Mouse (Mus musculus): ENCODE results near the gene Ccl2. TPM values are rescaled to one million over a fixed set of nuclear protein-coding genes. Genes with fewer than 3 reads are reported as not detected.

Gene Ccl2
- polyA plus RNA-seq (2015; fragmentation: Nextera tagmentation; extraction: Ambion mirVana), result 2.9 and 4.2 TPM in 2 replicates

- peaks cover 23% of the 10 kb centered on the region for H3K4me1 ChIP-seq
- peaks cover 6% of the 10 kb centered on the region; the same call in 1 of the 2 replicates for H3K27me3 ChIP-seq
- no peak within 1 kb of the TSS for H3K9ac ChIP-seq
- no peak within 1 kb of the TSS for H3K4me2 ChIP-seq
- no peaks in the 10 kb centered on the region for H3K9me3 ChIP-seq
- 33% methylated on average over 5 of the region's 5 CpGs for WGBS
- H3K36me3 ChIP-seq, result no peaks in the 10 kb centered on the region
- ATAC-seq (ENCODE audit: insufficient number of reproducible peaks, insufficient read depth, low FRiP score, low TSS enrichment, low read depth), result no peak
- no peak within 1 kb of the TSS for H3K4me3 ChIP-seq
- 0 out of 2 replicates have a peak within 1 kb of the TSS, but pooled peaks have one; percentile 33 for H3K27ac ChIP-seq
These were observed at the start of gene Ccl2 for GRCm38 (mm10) chr11:82035356-82035755. Ccl2 (plus strand) TSS chr11:82035571.

DNA sequence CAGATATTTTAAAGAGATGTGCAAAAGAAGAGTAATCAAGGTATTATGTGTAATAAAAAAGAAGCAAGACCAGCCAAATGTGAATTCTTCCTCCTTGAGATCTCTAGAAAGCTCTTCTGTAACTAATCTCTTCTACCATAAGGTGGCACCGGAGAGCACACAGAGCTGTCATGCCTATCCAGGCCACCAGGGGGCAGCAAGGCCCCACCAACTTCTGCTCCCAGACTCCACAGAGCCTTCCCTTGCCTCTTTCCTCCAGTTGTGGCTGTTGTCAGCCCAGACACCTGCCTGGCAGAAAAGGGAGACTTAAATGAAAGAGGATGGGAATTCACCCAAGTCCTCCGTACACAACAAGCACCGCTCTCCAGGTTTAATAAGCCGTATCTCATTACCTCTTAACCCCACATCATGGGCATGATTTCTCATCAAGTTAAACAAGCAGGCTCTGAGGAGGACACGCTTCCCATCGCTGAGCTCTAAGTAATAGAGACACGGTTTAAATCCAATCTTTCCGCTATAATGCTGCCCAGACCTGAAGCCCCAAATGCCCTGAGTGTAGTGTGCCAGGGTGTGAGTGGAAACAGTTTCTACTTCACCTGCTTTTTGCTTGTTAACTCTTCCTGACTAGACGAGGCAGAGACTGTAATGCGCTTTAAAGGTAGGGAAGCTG, 39.1 kb upstream of the Ccl2 start:
- H3K4me2 ChIP-seq, result no peak overlapping the region
- no peak overlapping the region for H3K4me3 ChIP-seq
- H3K27me3 ChIP-seq, result peaks cover 14% of the 10 kb centered on the region
- no peak overlapping the region for H3K9ac ChIP-seq
- WGBS, result 36% methylated on average over 10 of the region's 10 CpGs
- H3K9me3 ChIP-seq, result no peaks in the 10 kb centered on the region
- no peaks in the 10 kb centered on the region for H3K36me3 ChIP-seq
- H3K27ac ChIP-seq, result no peak overlapping the region
- peaks cover 10% of the 10 kb centered on the region for H3K4me1 ChIP-seq
- ATAC-seq (ENCODE audit: insufficient number of reproducible peaks, insufficient read depth, low FRiP score, low TSS enrichment, low read depth), result no peak

DNA sequence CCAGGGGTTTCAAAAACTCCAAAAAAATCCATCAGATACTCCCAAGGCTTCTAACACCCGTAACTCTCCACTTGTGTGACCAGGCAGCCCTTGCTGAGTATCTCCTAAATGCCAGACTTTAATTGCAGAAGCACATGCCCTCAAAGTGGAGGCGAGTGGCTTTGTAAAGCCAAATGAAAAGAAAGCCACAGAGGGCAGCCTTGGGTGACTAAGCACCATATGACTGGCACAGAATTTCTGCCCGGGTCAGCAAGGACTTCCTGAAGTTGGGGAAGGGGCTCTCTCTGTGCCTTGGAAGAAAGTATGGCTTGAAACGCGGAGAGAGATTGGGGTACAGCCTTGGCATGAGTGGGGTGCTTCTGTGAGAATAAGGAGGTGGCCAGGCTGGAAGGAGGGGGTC, 38.3 kb upstream of the Ccl2 start:
- Histone ChIP-seq H3K27me3 (peaks cover 14% of the 10 kb centered on the region), H3K4me3 (no peak overlapping the region), H3K9ac (no peak overlapping the region), H3K4me2 (no peak overlapping the region), H3K4me1 (peaks cover 10% of the 10 kb centered on the region), H3K27ac (no peak overlapping the region), H3K9me3 (no peaks in the 10 kb centered on the region), H3K36me3 (no peaks in the 10 kb centered on the region)
- no peak for ATAC-seq (ENCODE audit: insufficient number of reproducible peaks, insufficient read depth, low FRiP score, low TSS enrichment, low read depth)
- WGBS, result 87% methylated on average over 5 of the region's 5 CpGs

DNA sequence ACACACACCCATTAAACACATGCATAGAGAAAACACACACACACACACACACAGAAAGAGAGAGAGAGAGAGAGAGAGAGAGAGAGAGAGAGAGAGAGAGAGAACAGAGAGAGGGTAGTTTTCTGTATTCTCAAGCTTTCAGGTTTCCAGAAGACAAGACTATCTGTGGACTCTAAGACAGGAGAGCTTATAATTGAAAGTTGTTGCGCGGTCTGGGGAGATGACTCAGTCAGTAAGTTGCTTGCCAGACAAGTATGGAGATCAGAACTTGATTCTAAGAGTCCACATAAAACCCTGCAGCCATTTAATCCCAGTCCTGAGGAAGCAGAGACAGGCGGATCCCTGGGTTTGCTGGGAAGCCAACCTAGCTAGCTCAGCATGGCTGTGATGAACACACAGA, 36.7 kb upstream of the Ccl2 start:
- Histone ChIP-seq H3K4me2 (no peak overlapping the region), H3K4me1 (peaks cover 10% of the 10 kb centered on the region), H3K27me3 (peaks cover 14% of the 10 kb centered on the region), H3K36me3 (no peaks in the 10 kb centered on the region), H3K4me3 (no peak overlapping the region), H3K9me3 (no peaks in the 10 kb centered on the region), H3K27ac (no peak overlapping the region), H3K9ac (no peak overlapping the region)
- no peak for ATAC-seq (ENCODE audit: insufficient number of reproducible peaks, insufficient read depth, low FRiP score, low TSS enrichment, low read depth)
- WGBS, result 87% methylated on average over 3 of the region's 3 CpGs

- Histone ChIP-seq H3K9ac (no peak overlapping the region), H3K27ac (no peak overlapping the region), H3K36me3 (no peaks in the 10 kb centered on the region), H3K27me3 (peaks cover 14% of the 10 kb centered on the region), H3K9me3 (no peaks in the 10 kb centered on the region), H3K4me3 (no peak overlapping the region), H3K4me2 (no peak overlapping the region), H3K4me1 (peaks cover 10% of the 10 kb centered on the region)
- WGBS, result 83% methylated on average over 4 of the region's 4 CpGs
- ATAC-seq (ENCODE audit: insufficient number of reproducible peaks, insufficient read depth, low FRiP score, low TSS enrichment, low read depth), result no peak
These were observed 35.9 kb upstream of the Ccl2 start for GRCm38 (mm10) chr11:81999469-81999868.

DNA sequence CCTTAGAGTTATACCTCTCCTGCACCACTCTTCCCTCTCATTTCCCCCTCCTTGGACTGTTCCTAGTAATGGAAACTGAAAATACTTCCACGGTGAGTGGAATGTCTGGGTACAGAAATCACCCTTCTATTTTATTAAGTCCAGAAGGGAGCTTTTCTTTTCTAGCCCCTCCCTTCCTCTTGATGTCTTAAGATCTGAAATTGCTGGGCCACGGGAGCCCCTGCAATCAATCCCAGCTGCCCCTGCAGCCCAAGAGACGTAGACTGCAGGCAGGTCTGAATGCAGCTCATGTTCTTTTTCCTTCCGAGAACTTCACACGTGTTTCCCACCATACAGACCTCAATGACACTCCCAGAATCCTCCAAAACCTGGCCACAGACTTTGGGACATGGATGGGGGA, 34.8 kb upstream of the Ccl2 start:
- no peaks in the 10 kb centered on the region for H3K36me3 ChIP-seq
- no peaks in the 10 kb centered on the region for H3K9me3 ChIP-seq
- H3K4me1 ChIP-seq, result peaks cover 10% of the 10 kb centered on the region
- no peak overlapping the region for H3K4me2 ChIP-seq
- H3K9ac ChIP-seq, result no peak overlapping the region
- no peak overlapping the region for H3K27ac ChIP-seq
- 13% methylated on average over 5 of the region's 5 CpGs for WGBS
- peaks cover 14% of the 10 kb centered on the region for H3K27me3 ChIP-seq
- no peak for ATAC-seq (ENCODE audit: insufficient number of reproducible peaks, insufficient read depth, low FRiP score, low TSS enrichment, low read depth)
- no peak overlapping the region for H3K4me3 ChIP-seq

GRCm38 (mm10) chr11:82004810-82005209, 30.6 kb upstream of the Ccl2 start:
- no peak overlapping the region for H3K27ac ChIP-seq
- H3K9ac ChIP-seq, result no peak overlapping the region
- H3K4me3 ChIP-seq, result no peak overlapping the region
- H3K9me3 ChIP-seq, result no peaks in the 10 kb centered on the region
- ATAC-seq (ENCODE audit: insufficient number of reproducible peaks, insufficient read depth, low FRiP score, low TSS enrichment, low read depth), result no peak
- H3K4me2 ChIP-seq, result no peak overlapping the region
- 64% methylated on average over 2 of the region's 2 CpGs for WGBS
- no peaks in the 10 kb centered on the region for H3K36me3 ChIP-seq
- peaks cover 16% of the 10 kb centered on the region; the same call in 1 of the 2 replicates for H3K4me1 ChIP-seq
- H3K27me3 ChIP-seq, result no peaks in the 10 kb centered on the region

- H3K27ac ChIP-seq, result no peak overlapping the region
- H3K9ac ChIP-seq, result no peak overlapping the region
- no peaks in the 10 kb centered on the region for H3K9me3 ChIP-seq
- H3K4me3 ChIP-seq, result no peak overlapping the region
- H3K36me3 ChIP-seq, result no peaks in the 10 kb centered on the region
- H3K27me3 ChIP-seq, result no peaks in the 10 kb centered on the region
- no peak for ATAC-seq (ENCODE audit: insufficient number of reproducible peaks, insufficient read depth, low FRiP score, low TSS enrichment, low read depth)
- WGBS, result 44% methylated on average over 12 of the region's 12 CpGs
- no peak overlapping the region for H3K4me2 ChIP-seq
- H3K4me1 ChIP-seq, result peaks cover 9% of the 10 kb centered on the region; the same call in 1 of the 2 replicates
These were observed 28.5 kb upstream of the Ccl2 start for GRCm38 (mm10) chr11:82006796-82007423.

- H3K4me3 ChIP-seq, result no peak overlapping the region
- no peak overlapping the region for H3K9ac ChIP-seq
- no peaks in the 10 kb centered on the region for H3K27me3 ChIP-seq
- H3K9me3 ChIP-seq, result no peaks in the 10 kb centered on the region
- H3K27ac ChIP-seq, result no peak overlapping the region
- 90% methylated on average over 3 of the region's 3 CpGs for WGBS
- no peaks in the 10 kb centered on the region for H3K36me3 ChIP-seq
- no peak for ATAC-seq (ENCODE audit: insufficient number of reproducible peaks, insufficient read depth, low FRiP score, low TSS enrichment, low read depth)
- H3K4me2 ChIP-seq, result no peak overlapping the region
- peaks cover 13% of the 10 kb centered on the region; the same call in 1 of the 2 replicates for H3K4me1 ChIP-seq
These were observed 25.3 kb upstream of the Ccl2 start for GRCm38 (mm10) chr11:82010115-82010514.

- Histone ChIP-seq H3K4me3 (no peak overlapping the region), H3K9me3 (no peaks in the 10 kb centered on the region), H3K4me2 (no peak overlapping the region), H3K4me1 (peaks cover 13% of the 10 kb centered on the region; the same call in 1 of the 2 replicates), H3K27me3 (no peaks in the 10 kb centered on the region), H3K27ac (no peak overlapping the region), H3K9ac (no peak overlapping the region), H3K36me3 (no peaks in the 10 kb centered on the region)
- no peak for ATAC-seq (ENCODE audit: insufficient number of reproducible peaks, insufficient read depth, low FRiP score, low TSS enrichment, low read depth)
- WGBS, result 49% methylated on average over 8 of the region's 8 CpGs
These were observed 23.8 kb upstream of the Ccl2 start for GRCm38 (mm10) chr11:82011411-82012193.

DNA sequence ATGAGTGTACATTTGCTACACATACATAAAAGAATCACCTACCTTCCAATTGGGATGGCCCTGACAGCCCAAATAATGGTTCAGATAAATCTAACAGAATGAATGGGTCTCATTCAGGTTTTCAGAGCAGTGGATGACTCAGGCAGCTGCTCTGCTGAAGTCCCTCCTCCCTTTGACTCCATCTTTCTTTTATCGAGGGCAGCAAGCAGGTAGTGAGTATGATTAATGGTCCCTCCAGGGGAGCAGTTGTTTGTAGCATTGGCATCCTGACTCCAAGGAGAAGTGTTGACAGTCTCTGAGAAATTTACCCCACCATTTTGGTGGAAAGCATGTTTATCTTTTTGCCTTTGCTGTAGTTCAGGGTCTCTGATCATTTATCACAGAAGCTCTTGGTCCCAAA, 21.6 kb upstream of the Ccl2 start:
- H3K36me3 ChIP-seq, result no peaks in the 10 kb centered on the region
- H3K9me3 ChIP-seq, result no peaks in the 10 kb centered on the region
- no peak overlapping the region for H3K4me2 ChIP-seq
- H3K27me3 ChIP-seq, result no peaks in the 10 kb centered on the region
- ATAC-seq (ENCODE audit: insufficient number of reproducible peaks, insufficient read depth, low FRiP score, low TSS enrichment, low read depth), result no peak
- WGBS, result 76% methylated on average over 1 of the region's 1 CpGs
- H3K27ac ChIP-seq, result no peak overlapping the region
- H3K4me1 ChIP-seq, result peaks cover 7% of the 10 kb centered on the region; the same call in 1 of the 2 replicates
- no peak overlapping the region for H3K9ac ChIP-seq
- no peak overlapping the region for H3K4me3 ChIP-seq
